11 mouse cellular contexts compared by ENCODE assay signal in genomic region chr13:44697628-44698027, GRCm38 (mm10).
"Had no signal": no experiment of that assay in that cellular context is flagged by ENCODE, and none has a peak within 500 bp of the region (broad histone marks: within the 10 kb centered on the region; RNA-seq: fewer than 3 reads in every experiment).

No protein-coding gene starts in this region.

- H3K4me3 ChIP-seq: layer of hippocampus, adult 2 months; limb, embryonic 10.5 days; midbrain, embryonic 15.5 days; neural tube, embryonic 13.5 days; stomach, embryonic 15.5 days had no signal

- H3K4me2 ChIP-seq: midbrain, embryonic 15.5 days; neural tube, embryonic 13.5 days; stomach, embryonic 15.5 days had no signal

- H3K4me1 ChIP-seq: midbrain, embryonic 15.5 days; stomach, embryonic 15.5 days had no signal

- H3K27ac ChIP-seq: layer of hippocampus, adult 2 months; limb, embryonic 10.5 days; midbrain, embryonic 15.5 days; neural tube, embryonic 13.5 days; stomach, embryonic 15.5 days had no signal

- DNase-seq: kidney, adult 11 months; kidney, postnatal 10 days; kidney, postnatal 4 days; lung, adult 18-20 months; retina, postnatal 1 day; thymus, postnatal 36 days had no signal

- H3K9ac ChIP-seq: midbrain, embryonic 15.5 days; neural tube, embryonic 13.5 days; stomach, embryonic 15.5 days had no signal

- ATAC-seq: midbrain, embryonic 15.5 days had no signal

- H3K36me3 ChIP-seq: limb, embryonic 10.5 days; midbrain, embryonic 15.5 days; neural tube, embryonic 13.5 days; stomach, embryonic 15.5 days had no signal

- H3K27me3 ChIP-seq: midbrain, embryonic 15.5 days; neural tube, embryonic 13.5 days; stomach, embryonic 15.5 days had no signal

- H3K9me3 ChIP-seq: limb, embryonic 10.5 days; midbrain, embryonic 15.5 days; neural tube, embryonic 13.5 days; stomach, embryonic 15.5 days had no signal
